In the genomic region with DNA sequence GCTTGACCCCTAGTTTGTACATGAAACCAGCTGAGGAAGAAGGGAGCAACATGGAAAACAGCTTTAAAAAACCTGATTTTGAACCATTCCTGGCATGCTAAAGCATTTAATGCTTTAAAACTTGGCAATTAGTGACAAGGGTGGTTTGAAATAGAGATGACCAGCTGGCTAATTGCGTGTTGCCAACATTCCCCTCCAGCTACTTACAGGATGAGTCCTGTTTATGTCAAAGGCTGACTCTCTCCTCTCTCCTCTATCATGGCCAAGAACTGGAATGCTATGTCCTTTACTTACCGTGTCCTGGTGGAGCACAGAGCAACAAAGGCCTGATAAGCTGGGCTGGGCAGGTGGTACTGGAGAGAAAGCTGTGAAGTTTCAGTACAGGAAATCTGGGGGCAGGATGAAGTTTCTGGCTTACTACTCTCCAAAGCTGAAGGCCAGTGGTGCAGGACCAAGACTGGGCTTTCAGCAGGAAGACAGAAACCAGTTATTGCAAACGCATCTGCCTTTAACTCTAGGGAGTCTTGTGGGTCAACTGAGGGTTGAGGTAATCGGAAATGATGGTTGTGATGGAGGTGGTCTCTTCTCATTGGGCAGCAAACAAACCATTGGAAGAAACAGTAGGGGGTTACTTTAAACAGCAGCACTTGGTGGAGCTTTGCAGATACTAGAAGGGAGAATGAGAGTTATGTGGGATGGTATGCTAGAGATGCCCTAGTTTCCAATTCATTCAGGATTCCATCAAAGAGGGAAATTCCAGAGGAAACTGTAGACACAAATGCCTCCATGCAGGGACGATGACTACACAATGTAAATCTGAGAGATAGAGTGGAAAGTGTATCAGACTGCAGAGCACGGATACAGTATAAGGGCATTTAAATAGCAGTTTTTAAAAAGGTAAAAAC, we compare ENCODE assay signal across 14 mouse cellular contexts.
DNase-seq lines count a peak whose midpoint lies in the region; ATAC-seq lines count a peak whose summit lies in the region.
"Had no signal": no experiment of that assay in that cellular context is flagged by ENCODE, and none has a peak within 500 bp of the region (broad histone marks: within the 10 kb centered on the region; RNA-seq: fewer than 3 reads in every experiment).

No protein-coding gene starts in this region.

- H3K9me3 ChIP-seq in heart, embryonic 11.5 days (replicated peaks; ENCODE audit: control insufficient read depth, low read length) = no peaks in the 10 kb centered on the region
- H3K9me3 ChIP-seq in liver, embryonic 11.5 days (ENCODE audit: control insufficient read depth, low read length) = no peaks in the 10 kb centered on the region
- H3K9me3 ChIP-seq in heart, embryonic 13.5 days = 0 out of 2 replicates have a peak, but pooled peaks cover 5% of the 10 kb centered on the region
- H3K9me3 ChIP-seq in liver, embryonic 13.5 days (replicated peaks) = no peaks in the 10 kb centered on the region
- H3K9me3 ChIP-seq in forebrain, embryonic 11.5 days (ENCODE audit: control insufficient read depth, low read length) = no peaks in the 10 kb centered on the region
- H3K9me3 ChIP-seq: forebrain, embryonic 15.5 days; hindbrain, embryonic 10.5 days had no signal

- peaks cover 27% of the 10 kb centered on the region for H3K4me1 ChIP-seq in heart, embryonic 11.5 days (ENCODE audit: control insufficient read depth, insufficient read depth, low read length)
- H3K4me1 ChIP-seq in liver, embryonic 11.5 days (replicated peaks; ENCODE audit: control insufficient read depth, insufficient read depth, low read length) = peaks cover 6% of the 10 kb centered on the region; the same call in 1 of the 2 replicates
- H3K4me1 ChIP-seq in heart, embryonic 13.5 days = peaks cover 68% of the 10 kb centered on the region
- H3K4me1 ChIP-seq in liver, embryonic 13.5 days (replicated peaks) = peaks cover 14% of the 10 kb centered on the region
- no peaks in the 10 kb centered on the region for H3K4me1 ChIP-seq in forebrain, embryonic 11.5 days (replicated peaks; ENCODE audit: control insufficient read depth, insufficient read depth, low read length)
- H3K4me1 ChIP-seq: forebrain, embryonic 15.5 days had no signal

- no peak overlapping the region for H3K9ac ChIP-seq in heart, embryonic 11.5 days (ENCODE audit: low read depth, low read length)
- no peak overlapping the region for H3K9ac ChIP-seq in liver, embryonic 11.5 days (ENCODE audit: low read depth, low read length)
- no peak overlapping the region for H3K9ac ChIP-seq in heart, embryonic 13.5 days
- H3K9ac ChIP-seq in liver, embryonic 13.5 days = no peak overlapping the region
- no peak overlapping the region for H3K9ac ChIP-seq in forebrain, embryonic 11.5 days (ENCODE audit: low read length)
- H3K9ac ChIP-seq: forebrain, embryonic 15.5 days had no signal

- H3K36me3 ChIP-seq in heart, embryonic 11.5 days (ENCODE audit: control insufficient read depth, insufficient read depth, low read length) = no peaks in the 10 kb centered on the region
- H3K36me3 ChIP-seq in liver, embryonic 11.5 days (ENCODE audit: control insufficient read depth, insufficient read depth, low read length) = no peaks in the 10 kb centered on the region
- H3K36me3 ChIP-seq in heart, embryonic 13.5 days = no peaks in the 10 kb centered on the region
- H3K36me3 ChIP-seq in liver, embryonic 13.5 days = no peaks in the 10 kb centered on the region
- no peaks in the 10 kb centered on the region for H3K36me3 ChIP-seq in forebrain, embryonic 11.5 days (ENCODE audit: control insufficient read depth, insufficient read depth, low read length)
- H3K36me3 ChIP-seq: forebrain, embryonic 15.5 days; hindbrain, embryonic 10.5 days had no signal

- H3K4me2 ChIP-seq in heart, embryonic 11.5 days = no peak overlapping the region
- H3K4me2 ChIP-seq in liver, embryonic 11.5 days = no peak overlapping the region
- no peak overlapping the region for H3K4me2 ChIP-seq in heart, embryonic 13.5 days
- no peak overlapping the region for H3K4me2 ChIP-seq in liver, embryonic 13.5 days
- no peak overlapping the region for H3K4me2 ChIP-seq in forebrain, embryonic 11.5 days (ENCODE audit: low read depth, low read length, severe bottlenecking)
- H3K4me2 ChIP-seq: forebrain, embryonic 15.5 days had no signal

- no peak overlapping the region for H3K4me3 ChIP-seq in heart, embryonic 11.5 days (ENCODE audit: low read depth, low read length)
- no peak overlapping the region for H3K4me3 ChIP-seq in liver, embryonic 11.5 days (ENCODE audit: low read depth, low read length)
- no peak overlapping the region for H3K4me3 ChIP-seq in heart, embryonic 13.5 days
- no peak overlapping the region for H3K4me3 ChIP-seq in liver, embryonic 13.5 days (replicated peaks)
- H3K4me3 ChIP-seq in forebrain, embryonic 11.5 days (ENCODE audit: low read depth, low read length) = no peak overlapping the region
- H3K4me3 ChIP-seq: forebrain, embryonic 15.5 days; hindbrain, embryonic 10.5 days; megakaryocyte, embryonic 14.5 days had no signal

- peak overlapping the region; percentile 62; the same call in 1 of the 2 replicates for H3K27ac ChIP-seq in heart, embryonic 11.5 days (ENCODE audit: low read depth, low read length)
- H3K27ac ChIP-seq in liver, embryonic 11.5 days (ENCODE audit: low read depth, low read length) = peak overlapping the region; percentile 52; the same call in 1 of the 2 replicates
- peak overlapping the region; percentile 58 for H3K27ac ChIP-seq in heart, embryonic 13.5 days (replicated peaks)
- peak overlapping the region; percentile 41; the same call in 1 of the 2 replicates for H3K27ac ChIP-seq in liver, embryonic 13.5 days
- no peak overlapping the region for H3K27ac ChIP-seq in forebrain, embryonic 11.5 days (ENCODE audit: low read depth, low read length)
- H3K27ac ChIP-seq: forebrain, embryonic 15.5 days; hindbrain, embryonic 10.5 days had no signal

- H3K27me3 ChIP-seq in heart, embryonic 11.5 days (ENCODE audit: control insufficient read depth, insufficient read depth, low read length) = no peaks in the 10 kb centered on the region
- no peaks in the 10 kb centered on the region for H3K27me3 ChIP-seq in liver, embryonic 11.5 days (replicated peaks; ENCODE audit: control insufficient read depth, insufficient read depth, low read length)
- H3K27me3 ChIP-seq in heart, embryonic 13.5 days (replicated peaks) = no peaks in the 10 kb centered on the region
- no peaks in the 10 kb centered on the region for H3K27me3 ChIP-seq in liver, embryonic 13.5 days
- H3K27me3 ChIP-seq in forebrain, embryonic 11.5 days (ENCODE audit: control insufficient read depth, insufficient read depth, low read length) = no peaks in the 10 kb centered on the region
- H3K27me3 ChIP-seq: forebrain, embryonic 15.5 days; megakaryocyte, embryonic 14.5 days had no signal

- WGBS in heart, embryonic 11.5 days (ENCODE audit: insufficient replicate concordance) = 47% methylated on average over 6 of the region's 6 CpGs
- 56% methylated on average over 6 of the region's 6 CpGs for WGBS in liver, embryonic 11.5 days
- WGBS in heart, embryonic 13.5 days = 40% methylated on average over 6 of the region's 6 CpGs
- WGBS in liver, embryonic 13.5 days (ENCODE audit: insufficient replicate concordance) = 51% methylated on average over 6 of the region's 6 CpGs
- WGBS in forebrain, embryonic 11.5 days = 87% methylated on average over 6 of the region's 6 CpGs

- DNase-seq in heart, adult 8-10 months (ENCODE audit: low spot score) = no peak
- no peak for DNase-seq in liver, embryonic 11.5 days (ENCODE audit: low spot score)
- no peak for DNase-seq in liver
- no peak for DNase-seq in liver, embryonic 13.5 days
- DNase-seq in forebrain, embryonic 11.5 days (ENCODE audit: low spot score) = no peak
- DNase-seq: cerebellum, adult 9-11 months; embryo, embryonic 11 days; lung, adult 2 months; thymus, adult 2 months had no signal

- no peak for ATAC-seq in heart, embryonic 11.5 days (replicated peaks; ENCODE audit: insufficient number of reproducible peaks, low FRiP score, low TSS enrichment)
- no peak for ATAC-seq in liver, embryonic 11.5 days (replicated peaks; ENCODE audit: low FRiP score)
- no peak for ATAC-seq in heart, embryonic 13.5 days (ENCODE audit: extremely low read depth, insufficient number of reproducible peaks, low FRiP score, low TSS enrichment)
- ATAC-seq in liver, embryonic 13.5 days (ENCODE audit: low read depth) = no peak
- ATAC-seq in forebrain, embryonic 11.5 days (replicated peaks; ENCODE audit: low FRiP score) = no peak
- ATAC-seq: forebrain, embryonic 15.5 days had no signal
